ENCODE assay signal across 11 mouse cellular contexts in genomic region chr9:44074395-44075275, GRCm38 (mm10). TPM values are rescaled to one million over a fixed set of nuclear protein-coding genes. Genes with fewer than 3 reads are reported as not detected.
A peak's percentile ranks its signal among the peaks of the same experiment; 100 is the strongest.
DNase-seq lines count a peak whose midpoint lies in the region; ATAC-seq and TF ChIP-seq lines count a peak whose summit lies in the region.
"Had no signal": no experiment of that assay in that cellular context is flagged by ENCODE, and none has a peak within 500 bp of the region (broad histone marks: within the 10 kb centered on the region; RNA-seq: fewer than 3 reads in every experiment).

No protein-coding gene starts in this region.

- H3K27ac ChIP-seq in heart, postnatal 0 days (ENCODE audit: low read depth) = no peak overlapping the region
- no peak overlapping the region for H3K27ac ChIP-seq in forebrain, embryonic 10.5 days
- H3K27ac ChIP-seq: neural tube, embryonic 12.5 days had no signal

- no peak for ATAC-seq in heart, postnatal 0 days (ENCODE audit: insufficient read depth, low read depth)

- no peaks in the 10 kb centered on the region for H3K9me3 ChIP-seq in heart, postnatal 0 days (replicated peaks; ENCODE audit: control insufficient read depth, low read length)
- H3K9me3 ChIP-seq in forebrain, embryonic 10.5 days = no peaks in the 10 kb centered on the region
- H3K9me3 ChIP-seq: neural tube, embryonic 12.5 days had no signal

- no peaks in the 10 kb centered on the region for H3K27me3 ChIP-seq in heart, postnatal 0 days (ENCODE audit: control insufficient read depth, insufficient read depth, low read length)
- H3K27me3 ChIP-seq in forebrain, embryonic 10.5 days (ENCODE audit: poor library complexity, severe bottlenecking) = peaks cover 66% of the 10 kb centered on the region
- H3K27me3 ChIP-seq: neural tube, embryonic 12.5 days had no signal

- no peak overlapping the region; the same call in 1 of the 2 replicates for H3K9ac ChIP-seq in heart, postnatal 0 days (replicated peaks; ENCODE audit: low read depth, low read length)
- H3K9ac ChIP-seq: neural tube, embryonic 12.5 days had no signal

- TF ChIP-seq CTCF in heart, postnatal 0 days (IDR thresholded peaks at IDR 0.05; ENCODE audit: low read depth) = peak; percentile 21; the same call in 1 of the 2 replicates

- no peak overlapping the region for H3K4me2 ChIP-seq in heart, postnatal 0 days (ENCODE audit: low read depth, low read length)
- H3K4me2 ChIP-seq: neural tube, embryonic 12.5 days had no signal

- no peak for TF ChIP-seq EP300 in heart, postnatal 0 days (IDR thresholded peaks at IDR 0.05; ENCODE audit: low read depth)

- intact Hi-C loops in heart, postnatal 25 days (cut with DNase I) = loop anchor here (5.0 kb wide), 1 partner anchor 33 kb away; the partner anchor contains the start of gene C1qtnf5

- peaks cover 58% of the 10 kb centered on the region for H3K4me1 ChIP-seq in heart, postnatal 0 days (ENCODE audit: control insufficient read depth, insufficient read depth)
- H3K4me1 ChIP-seq in forebrain, embryonic 10.5 days = peaks cover 84% of the 10 kb centered on the region

- no peak overlapping the region for H3K4me3 ChIP-seq in heart, postnatal 0 days (ENCODE audit: low read depth, low read length)
- no peak overlapping the region for H3K4me3 ChIP-seq in forebrain, embryonic 10.5 days
- H3K4me3 ChIP-seq: neural tube, embryonic 12.5 days had no signal

- no peak for DNase-seq in heart, postnatal 0 days (ENCODE audit: low spot score)
- no peak for DNase-seq in heart, postnatal 25 days (ENCODE audit: low spot score)
- DNase-seq in spleen, postnatal 4 days (ENCODE audit: low spot score in 2 of 2) = peak; percentile 37 to 79
- no peak for DNase-seq in spleen, postnatal 36 days (ENCODE audit: low spot score in 2 of 2)
- peak; percentile 56 to 66 for DNase-seq in cerebellum, postnatal 10 days
- peak; percentile 57 for DNase-seq in thymus, postnatal 14 days
- DNase-seq in frontal cortex, postnatal 25 days (ENCODE audit: low spot score in 2 of 2) = no peak
- DNase-seq in forebrain, embryonic 10.5 days (ENCODE audit: extremely low spot score, low spot score) = no peak

- peaks cover 8% of the 10 kb centered on the region; the same call in 1 of the 2 replicates for H3K36me3 ChIP-seq in heart, postnatal 0 days (replicated peaks; ENCODE audit: control insufficient read depth, insufficient read depth, low read length)
- no peaks in the 10 kb centered on the region for H3K36me3 ChIP-seq in forebrain, embryonic 10.5 days (replicated peaks)
- H3K36me3 ChIP-seq: neural tube, embryonic 12.5 days had no signal

- WGBS in heart, postnatal 0 days = 60% methylated on average over 9 of the region's 9 CpGs
- 57% methylated on average over 9 of the region's 9 CpGs for WGBS in forebrain, embryonic 10.5 days

RNA-seq across cellular contexts. Expression of gene Usp2, which starts 7.8 kb away (rescaled TPM):
- total RNA-seq in heart, postnatal 0 days (2014; rRNA removed; ENCODE audit: low replicate concordance) = 44.9 and 48.6 TPM in 2 replicates
- polyA plus RNA-seq in heart, postnatal 0 days (2015; fragmentation: Nextera tagmentation; extraction: Ambion mirVana) = 114 and 121 TPM in 2 replicates
- 100 to 1,000 TPM in 1 of 2 experiments, 10 to 100 TPM in 1; 77.7 to 191 TPM for total RNA-seq in heart, postnatal 25 days (2021)
- 12.7 and 12.9 TPM in 2 replicates for polyA plus RNA-seq in forebrain, embryonic 10.5 days (2016; fragmentation: Nextera tagmentation; extraction: Ambion mirVana)

RNA-seq across cellular contexts. Expression of gene Mfrp, which starts 26.9 kb away (rescaled TPM):
- not detected in 2 replicates for total RNA-seq in heart, postnatal 0 days (2014; rRNA removed; ENCODE audit: low replicate concordance)
- polyA plus RNA-seq in heart, postnatal 0 days (2015; fragmentation: Nextera tagmentation; extraction: Ambion mirVana) = not detected in 2 replicates
- total RNA-seq in heart, postnatal 25 days (2021) = not detected
- polyA plus RNA-seq in forebrain, embryonic 10.5 days (2016; fragmentation: Nextera tagmentation; extraction: Ambion mirVana) = 0.15 and 0.26 TPM in 2 replicates
- total RNA-seq: common myeloid progenitor, adult 5-6 weeks had no signal
- polyA plus RNA-seq: large intestine, adult 2 months had no signal

RNA-seq across cellular contexts. Expression of gene Thy1, which starts 31.5 kb away (rescaled TPM):
- 6.3 and 12.5 TPM in 2 replicates for total RNA-seq in heart, postnatal 0 days (2014; rRNA removed; ENCODE audit: low replicate concordance)
- polyA plus RNA-seq in heart, postnatal 0 days (2015; fragmentation: Nextera tagmentation; extraction: Ambion mirVana) = 3.6 and 4.4 TPM in 2 replicates
- total RNA-seq in heart, postnatal 25 days (2021) = 10 to 100 TPM; 13.9 to 22.2 TPM
- not detected in 2 replicates for polyA plus RNA-seq in forebrain, embryonic 10.5 days (2016; fragmentation: Nextera tagmentation; extraction: Ambion mirVana)

RNA-seq across cellular contexts. Expression of gene C1qtnf5, which starts 32.4 kb away (rescaled TPM):
- total RNA-seq in heart, postnatal 0 days (2014; rRNA removed; ENCODE audit: low replicate concordance) = 9.0 TPM in 2 replicates
- polyA plus RNA-seq in heart, postnatal 0 days (2015; fragmentation: Nextera tagmentation; extraction: Ambion mirVana) = 4.1 and 4.5 TPM in 2 replicates
- 10 to 100 TPM in 1 of 2 experiments, 1 to 10 TPM in 1; 9.7 to 10.9 TPM for total RNA-seq in heart, postnatal 25 days (2021)
- polyA plus RNA-seq in forebrain, embryonic 10.5 days (2016; fragmentation: Nextera tagmentation; extraction: Ambion mirVana) = not detected in 2 replicates
- total RNA-seq: common myeloid progenitor, adult 5-6 weeks had no signal

RNA-seq across cellular contexts. Expression of gene Gm49380, which starts 38.7 kb away (rescaled TPM):
- total RNA-seq in heart, postnatal 0 days (2014; rRNA removed; ENCODE audit: low replicate concordance) = not detected in 2 replicates
- polyA plus RNA-seq in heart, postnatal 0 days (2015; fragmentation: Nextera tagmentation; extraction: Ambion mirVana) = 0.10 TPM in 1 of 2 replicates, not detected in the other
- total RNA-seq in heart, postnatal 25 days (2021) = under 1 TPM in 1 of 2 experiments, not detected in 1; 0.11 TPM
- polyA plus RNA-seq in forebrain, embryonic 10.5 days (2016; fragmentation: Nextera tagmentation; extraction: Ambion mirVana) = 0.06 and 0.36 TPM in 2 replicates
- total RNA-seq: common myeloid progenitor, adult 5-6 weeks had no signal
- polyA plus RNA-seq: large intestine, adult 2 months had no signal

Comparison
In these comparisons a context has a peak if more than half of its experiments do, and no peak if none do; other contexts are left out.
1. DNase-seq: peak in spleen, postnatal 4 days (2 of 2), cerebellum, postnatal 10 days (2 of 2) and thymus, postnatal 14 days (single experiment); none in heart, postnatal 0 days (single experiment), heart, postnatal 25 days (single experiment), spleen, postnatal 36 days (0 of 2), frontal cortex, postnatal 25 days (0 of 2) and forebrain, embryonic 10.5 days (single experiment).